Mouse (Mus musculus) left cerebral cortex, postnatal 36 days (tissue): ENCODE results near the gene Palm. TPM values are rescaled to one million over a fixed set of nuclear protein-coding genes. Genes with fewer than 3 reads are reported as not detected.

ENCODE experiments used
- DNase-seq, 2 experiments: peaks; one replicate each; pipeline ENCODE4 v3.0.0; 2021 to 2022; ENCODE audit warnings: low spot score in 2 of 2, mixed read lengths in 1 of 2
- intact Hi-C: fragments of 180-260 bp; cut with DNase I; formaldehyde crosslinking; loops from one replicate; pipeline ENCODE4 v1.15.1; 2025
- total RNA-seq, 2 experiments: library from RNA; stranded (reverse); gene quantifications; 2 replicates each; pipeline ENCODE4 v1.2.3; 2021

Gene Palm
- total RNA-seq, 2 experiments from 2014 or later = 321 to 357 TPM

DNA sequence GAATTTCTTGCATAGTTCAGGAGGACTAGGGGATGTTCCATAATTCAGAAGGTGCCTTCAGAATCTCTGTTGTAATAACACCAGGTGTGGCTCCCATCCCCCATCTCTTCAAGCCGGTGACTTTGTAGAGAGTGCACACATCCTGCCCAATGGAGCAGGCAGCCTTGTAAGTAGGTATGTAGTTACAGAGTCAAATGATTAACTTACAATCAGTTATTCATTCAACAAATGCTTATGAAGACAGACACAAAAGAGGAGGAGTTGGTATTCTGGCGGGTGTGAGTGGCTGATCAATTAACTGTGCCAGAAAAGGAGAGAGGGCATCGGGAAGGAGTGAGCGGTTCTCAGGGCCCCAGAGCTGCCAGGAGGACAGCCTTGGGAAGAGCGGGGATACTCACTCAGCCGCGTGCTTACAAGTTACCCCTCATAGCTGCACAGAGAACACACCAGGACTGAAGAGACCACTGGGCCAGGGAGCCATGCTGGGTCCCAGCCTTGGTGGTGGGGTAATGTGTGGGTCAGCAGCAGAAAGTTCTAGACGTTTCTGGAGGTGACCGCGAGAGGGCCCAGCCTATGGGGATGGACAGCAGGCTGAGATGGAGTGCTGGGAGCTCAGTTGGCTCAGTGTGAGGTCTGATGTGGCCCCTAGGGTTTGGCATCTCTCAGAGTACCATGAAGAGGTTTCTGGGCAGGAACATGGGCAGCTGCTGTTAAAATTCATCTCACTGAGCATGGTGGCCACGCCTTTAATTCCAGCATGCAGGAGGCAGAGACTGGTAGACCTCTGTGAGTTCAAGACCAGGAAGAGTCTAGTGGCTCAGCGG lies 22.5 kb downstream of the Palm start:
- DNase-seq = no peak

DNA sequence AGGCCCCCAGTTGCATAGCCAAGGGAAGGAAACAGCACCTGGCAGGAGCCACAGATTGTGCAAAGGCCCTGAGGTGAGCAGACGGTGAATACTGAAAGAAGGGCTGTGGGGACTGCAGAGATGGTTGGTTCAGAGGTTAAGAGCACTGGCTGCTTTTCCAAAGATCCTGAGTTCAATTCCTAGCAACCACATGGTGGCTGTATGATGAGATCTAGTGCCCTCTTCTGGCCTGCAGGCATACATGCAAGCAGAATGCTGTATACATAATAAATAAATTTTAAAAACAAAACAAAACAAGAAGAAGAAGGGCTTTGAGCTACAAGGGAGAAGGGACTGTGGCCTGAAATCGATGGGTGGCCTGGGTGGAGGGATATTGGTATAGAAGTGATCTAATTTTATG lies 23.7 kb downstream of the Palm start:
- DNase-seq = no peak
- intact Hi-C loops = loop anchor here (5.0 kb wide), 1 partner anchor 35 kb away; no protein-coding TSS in a partner anchor

More for the DNA sequence above, 22.5 kb downstream of the Palm start:
- intact Hi-C loops = loop anchor here (5.0 kb wide), 1 partner anchor 34 kb away; no protein-coding TSS in a partner anchor

DNA sequence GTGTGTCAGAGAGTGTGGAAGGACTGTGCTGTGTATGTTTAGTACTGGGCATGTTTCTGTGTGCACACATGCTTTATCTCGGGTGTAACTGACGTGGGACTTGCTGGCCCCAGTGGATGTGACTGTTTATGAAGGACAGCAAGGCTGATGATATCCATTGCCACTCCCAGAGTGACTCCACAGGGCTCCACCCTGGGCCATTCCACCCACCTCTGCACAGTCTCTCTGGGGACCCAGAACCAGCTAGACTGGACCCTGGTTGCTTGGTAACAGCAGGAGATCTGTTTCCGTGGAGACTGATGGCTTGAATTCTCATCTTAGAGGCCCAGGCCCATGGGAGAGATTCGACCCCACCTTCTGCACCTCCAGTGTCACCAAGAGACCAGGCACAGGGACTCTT lies 24.9 kb downstream of the Palm start:
- DNase-seq = no peak
- intact Hi-C loops = loop anchor here (5.0 kb wide), 1 partner anchor 36 kb away; no protein-coding TSS in a partner anchor

DNA sequence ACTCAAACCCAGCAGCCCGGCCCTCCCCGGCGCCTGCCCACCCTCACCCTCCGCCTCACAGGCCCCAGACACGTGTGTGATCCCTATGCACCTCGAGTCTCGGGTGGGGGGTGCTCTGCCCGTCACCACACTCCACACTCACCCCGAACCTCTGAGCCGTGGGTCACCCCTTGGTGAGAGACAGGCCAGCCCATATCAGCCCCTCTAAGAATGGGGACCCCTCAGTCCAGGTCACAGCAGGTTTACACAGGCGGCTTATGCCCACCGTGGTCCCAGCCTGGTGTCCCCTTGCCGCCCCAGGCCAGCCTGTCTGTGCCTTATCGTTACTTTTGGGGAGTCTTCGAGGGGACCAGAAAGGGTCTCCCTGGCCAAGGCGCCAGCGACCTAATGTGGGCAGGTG lies 26.2 kb downstream of the Palm start:
- no peak for DNase-seq
- intact Hi-C loops = loop anchor here (5.0 kb wide), 1 partner anchor 37 kb away; no protein-coding TSS in a partner anchor

DNA sequence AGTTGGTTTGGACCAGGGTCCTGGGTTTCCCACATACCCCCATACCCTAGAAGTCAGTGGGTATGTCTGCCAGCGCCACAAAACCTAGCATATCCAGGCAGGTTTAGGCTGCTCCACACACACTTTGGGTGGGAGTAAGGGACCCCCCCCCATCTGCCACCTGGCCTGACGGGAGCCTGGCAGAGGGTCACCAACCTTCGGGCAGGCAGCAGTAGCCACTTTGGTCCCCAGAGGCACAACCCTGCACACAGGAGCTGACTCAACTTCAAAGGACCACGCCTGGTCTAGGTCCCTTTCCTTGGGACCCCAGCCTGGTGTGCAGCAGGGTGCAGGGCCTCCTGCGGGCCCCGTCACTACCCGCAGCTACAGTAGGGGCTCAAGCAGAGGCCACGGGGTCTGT lies 26.9 kb downstream of the Palm start:
- intact Hi-C loops = no loop called here
- no peak for DNase-seq

DNA sequence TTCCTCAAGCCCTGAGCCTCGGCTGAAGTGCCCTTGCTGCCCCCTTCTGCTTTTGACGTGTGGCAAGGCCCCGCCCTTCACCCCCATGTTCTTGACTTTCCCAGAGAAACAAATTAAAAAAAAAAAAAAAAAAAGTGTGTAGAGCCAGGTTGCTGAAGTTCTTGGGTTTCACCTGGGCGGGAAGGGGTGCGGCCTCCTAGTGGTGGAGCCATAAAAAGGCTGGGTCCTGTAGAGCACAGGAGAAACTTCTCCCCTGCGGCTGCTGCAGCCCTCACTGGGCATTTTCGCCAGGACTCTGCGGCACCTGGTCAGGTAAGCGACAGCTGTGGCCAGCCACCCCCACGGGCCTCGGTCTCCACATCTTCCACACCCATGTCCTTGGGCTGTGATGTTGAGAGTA lies 27.4 kb downstream of the Palm start, which contains the start of gene Misp:
Gene Misp (plus strand): TSS at position 208 of the 400 bp plus-strand sequence.
- intact Hi-C loops = no loop called here
- no peak for DNase-seq

DNA sequence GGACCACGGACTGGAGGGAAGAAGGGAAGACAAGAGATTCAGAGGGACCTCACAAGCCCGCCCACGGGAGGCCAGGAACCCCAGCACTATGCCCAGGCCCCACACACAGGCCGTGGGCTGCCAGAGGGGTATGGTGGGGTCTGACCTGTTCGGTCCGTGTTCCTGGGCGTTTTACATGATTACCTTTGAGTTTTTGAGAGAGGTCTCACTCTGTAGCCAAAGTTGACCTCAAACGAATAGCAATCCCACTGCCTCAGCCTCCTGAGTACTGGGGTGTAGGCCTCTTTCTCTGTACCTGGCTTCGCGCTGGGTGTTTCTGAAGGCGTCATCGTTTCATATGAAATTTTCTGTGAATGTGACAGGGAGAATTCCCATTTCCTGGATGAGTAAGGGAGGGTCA lies 28.4 kb downstream of the Palm start:
- no peak for DNase-seq
- intact Hi-C loops = no loop called here

DNA sequence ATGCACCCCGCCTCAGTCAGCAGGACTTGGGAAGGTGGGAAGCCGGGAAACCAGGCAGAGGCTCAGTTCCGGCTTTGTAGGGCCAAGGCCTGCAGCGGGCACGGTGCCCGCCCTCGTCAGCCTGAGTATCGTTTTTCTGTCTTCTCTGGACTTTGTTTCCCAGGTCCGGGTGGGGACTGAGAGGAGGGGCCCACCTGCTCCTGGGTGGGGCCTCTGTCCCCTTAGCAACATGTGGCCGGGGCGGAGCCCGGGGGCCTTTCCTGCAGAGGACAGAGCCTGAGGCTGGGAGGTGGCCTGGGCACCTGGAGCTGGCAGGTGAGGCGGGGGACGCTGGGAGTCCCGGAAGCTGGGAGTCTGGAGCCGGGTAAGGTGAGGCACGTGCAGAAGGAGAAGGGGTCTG lies 29.0 kb downstream of the Palm start:
- intact Hi-C loops = no loop called here
- DNase-seq = no peak

DNA sequence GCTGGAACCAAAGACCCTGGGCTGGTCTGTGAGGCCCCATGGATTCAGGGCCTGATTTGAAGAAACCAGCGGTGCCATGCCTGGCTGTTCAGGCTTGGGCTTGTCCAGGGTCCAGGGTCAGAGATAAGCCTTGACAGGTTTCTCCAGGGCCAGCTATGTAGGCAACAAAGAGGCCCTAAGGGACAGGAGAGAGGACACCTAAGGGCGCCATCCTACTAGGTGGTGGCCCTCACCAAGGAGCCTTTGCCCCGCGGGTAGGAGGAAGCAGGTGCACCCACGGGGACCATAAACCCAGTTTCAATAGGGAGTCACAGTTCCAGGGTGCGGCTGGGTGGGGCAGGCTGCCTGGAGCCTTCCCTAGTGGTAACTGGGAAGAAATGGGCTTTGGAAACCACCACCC lies 29.6 kb downstream of the Palm start:
- intact Hi-C loops = no loop called here
- no peak for DNase-seq

DNA sequence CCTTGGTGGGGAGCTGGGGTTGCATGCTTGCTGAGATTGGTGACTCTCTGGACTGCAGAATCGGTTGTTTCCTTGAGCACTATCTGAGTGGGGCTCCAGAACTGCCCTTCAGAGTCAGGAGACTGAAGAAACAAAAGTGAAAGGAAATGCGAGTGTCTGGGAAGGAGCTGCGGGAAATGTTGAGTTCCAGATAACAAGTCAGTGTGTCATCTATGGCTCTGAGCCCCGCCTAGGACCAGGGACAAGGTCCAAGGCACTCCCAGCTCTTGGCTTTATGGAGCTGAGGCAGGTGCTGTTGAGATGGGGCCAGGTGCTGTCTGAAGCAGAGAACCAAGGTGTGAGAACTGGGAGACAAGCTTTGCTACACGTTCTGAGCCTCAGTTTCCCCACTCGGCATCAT lies 31.0 kb downstream of the Palm start:
- DNase-seq = no peak
- intact Hi-C loops = no loop called here

DNA sequence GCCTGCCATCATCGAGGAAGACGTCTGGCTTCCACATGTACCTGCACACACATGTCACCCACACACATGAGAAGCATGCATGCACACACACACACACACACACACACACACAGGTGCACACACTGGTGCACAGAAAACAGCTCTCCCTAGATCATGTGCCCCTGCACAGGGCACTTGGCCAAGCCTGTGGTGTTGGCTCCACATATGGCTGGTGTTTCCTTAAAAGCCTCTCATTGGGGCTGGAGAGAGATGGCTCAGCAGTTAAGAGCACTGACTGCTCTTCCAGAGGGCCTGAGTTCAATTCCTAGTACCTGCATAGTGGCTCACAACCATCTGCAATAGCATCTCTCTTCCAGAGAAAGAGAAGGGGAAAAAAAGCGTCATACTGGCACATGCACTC lies 38.2 kb downstream of the Palm start:
- no peak for DNase-seq
- intact Hi-C loops = loop anchor here (5.0 kb wide), 2 partner anchors 51 to 126 kb away; no protein-coding TSS in a partner anchor

DNA sequence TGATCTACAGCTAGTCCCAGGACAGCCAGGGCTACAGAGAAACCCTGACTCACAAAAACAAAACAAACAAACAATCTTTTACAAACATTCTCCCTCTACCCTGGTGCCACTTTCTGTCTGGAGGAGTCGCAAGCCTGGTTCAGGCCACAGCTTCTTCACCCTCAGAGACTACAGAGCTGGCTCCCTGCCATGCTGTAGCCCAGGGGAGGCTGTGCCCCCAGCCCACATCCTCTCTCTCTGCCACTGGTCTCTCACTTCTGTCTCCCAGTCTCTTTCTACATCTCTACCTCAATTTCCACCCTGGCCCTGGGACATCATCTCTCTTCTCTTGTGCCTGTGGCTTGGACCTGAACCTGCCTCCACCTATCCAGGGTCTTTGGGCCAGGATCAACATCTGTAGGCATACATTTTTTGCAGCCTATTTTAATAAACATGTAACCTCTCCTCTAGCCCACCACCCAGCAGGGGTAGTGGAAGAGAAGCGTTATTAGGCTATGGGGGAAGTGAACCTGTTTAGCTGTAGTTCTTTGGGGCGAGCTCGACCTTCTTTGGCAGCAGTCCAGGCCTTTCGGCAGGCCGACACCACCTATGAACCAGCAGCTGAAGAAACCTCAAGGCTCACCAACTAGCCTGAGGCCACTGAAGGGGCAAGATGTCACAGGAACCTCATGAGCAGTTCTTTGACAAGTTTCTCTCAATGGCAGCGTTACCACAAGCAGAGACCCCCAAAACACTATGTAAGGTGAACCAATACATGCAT lies 38.8 kb downstream of the Palm start:
- intact Hi-C loops = loop anchor here (5.0 kb wide), 2 partner anchors 50 to 125 kb away; no protein-coding TSS in a partner anchor
- no peak for DNase-seq

DNA sequence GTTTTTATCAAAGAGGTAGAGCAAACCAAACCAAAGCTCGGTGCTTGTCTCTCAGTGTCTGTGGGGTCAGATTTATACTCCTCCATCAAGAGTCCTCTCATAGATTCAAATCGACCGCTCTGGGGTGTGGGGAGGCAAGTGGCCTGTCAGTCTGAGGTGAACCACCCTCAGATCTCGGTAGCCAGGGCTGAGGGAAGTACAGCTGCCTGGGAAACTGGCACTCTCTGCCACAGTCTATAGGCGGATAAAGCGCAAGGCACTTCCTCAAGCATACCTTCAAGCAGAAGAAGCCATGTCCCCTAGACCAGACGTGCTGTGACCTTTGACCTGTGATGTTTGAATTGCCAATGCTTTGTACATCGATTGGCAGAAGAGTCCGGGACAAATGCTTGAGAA lies 39.4 kb downstream of the Palm start:
- DNase-seq = no peak
- intact Hi-C loops = loop anchor here (5.0 kb wide), 2 partner anchors 50 to 125 kb away; no protein-coding TSS in a partner anchor

DNA sequence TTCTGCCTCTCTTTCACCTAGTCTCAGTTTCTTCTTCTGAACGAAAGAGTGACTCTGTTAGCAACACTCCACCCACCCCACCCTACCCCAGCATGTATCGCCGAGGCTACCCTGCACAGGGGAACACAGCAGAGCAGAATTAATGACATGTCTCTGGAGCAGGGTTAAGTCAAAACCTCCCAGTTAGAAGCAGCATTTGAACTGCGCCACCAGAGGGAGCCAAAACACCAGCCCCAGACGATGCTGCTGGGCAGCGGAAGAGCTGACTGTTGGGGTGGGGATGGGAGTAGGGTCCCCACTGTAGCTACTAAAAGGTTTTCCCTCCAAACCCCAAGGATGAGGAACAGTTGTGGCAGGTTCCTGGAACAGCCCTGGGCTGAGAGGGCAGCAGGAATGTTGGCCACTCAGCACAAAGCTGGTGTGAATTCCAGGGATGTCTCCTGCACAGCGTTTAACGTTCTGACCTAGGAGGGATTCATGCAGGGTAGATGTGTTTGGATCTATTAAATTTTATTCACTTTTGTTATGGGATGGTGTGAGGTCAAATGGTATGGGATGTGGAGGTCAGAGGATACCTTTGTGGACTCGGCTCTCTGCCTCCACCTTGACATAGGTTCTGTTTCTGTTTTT lies 41.5 kb downstream of the Palm start:
- intact Hi-C loops = loop anchor here (1.0 to 5.0 kb wide), 3 partner anchors 47 to 122 kb away; no protein-coding TSS in a partner anchor

DNA sequence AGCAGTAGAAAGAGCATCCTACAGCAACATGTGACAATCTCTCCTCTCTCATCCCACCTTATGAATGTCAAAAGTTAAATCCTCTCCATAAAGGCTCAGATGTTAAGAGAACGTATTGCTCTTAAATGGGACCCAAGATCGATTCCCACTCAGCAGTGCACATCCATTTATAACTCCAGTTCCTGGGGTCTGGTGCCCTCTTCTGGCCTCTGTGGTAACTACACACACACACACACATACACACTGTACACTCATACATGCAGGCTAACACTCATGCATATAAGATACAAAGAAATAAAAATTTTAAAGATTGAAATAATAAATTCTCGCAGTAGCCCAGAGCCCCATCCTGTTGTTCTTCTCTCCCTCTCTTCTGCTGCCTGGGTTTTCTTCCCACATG lies 43.5 kb downstream of the Palm start:
- DNase-seq = no peak
- intact Hi-C loops = no loop called here

More for the DNA sequence above, 41.5 kb downstream of the Palm start:
- peak; percentile 67 to 68 for DNase-seq

DNA sequence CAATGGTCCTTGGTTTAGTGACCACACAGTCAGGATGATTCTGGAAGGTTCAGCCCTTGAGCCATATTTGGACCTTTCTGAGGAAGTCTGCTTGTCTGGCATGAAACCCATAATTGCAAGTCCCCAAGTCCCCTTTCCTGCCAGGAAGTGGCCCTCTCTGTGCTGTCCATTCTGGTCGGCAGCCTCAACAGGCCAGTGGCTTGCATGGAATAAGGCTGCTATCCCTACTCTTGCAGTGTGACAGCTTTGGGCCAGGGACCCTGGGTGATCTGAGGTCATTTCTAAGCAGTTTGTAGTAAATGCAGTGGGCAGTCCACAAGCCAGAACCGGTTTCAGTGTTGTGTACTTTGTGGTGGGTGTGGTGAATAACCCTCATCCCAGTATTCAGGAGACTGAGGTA lies 44.8 kb downstream of the Palm start:
- DNase-seq = no peak
- intact Hi-C loops = no loop called here

DNA sequence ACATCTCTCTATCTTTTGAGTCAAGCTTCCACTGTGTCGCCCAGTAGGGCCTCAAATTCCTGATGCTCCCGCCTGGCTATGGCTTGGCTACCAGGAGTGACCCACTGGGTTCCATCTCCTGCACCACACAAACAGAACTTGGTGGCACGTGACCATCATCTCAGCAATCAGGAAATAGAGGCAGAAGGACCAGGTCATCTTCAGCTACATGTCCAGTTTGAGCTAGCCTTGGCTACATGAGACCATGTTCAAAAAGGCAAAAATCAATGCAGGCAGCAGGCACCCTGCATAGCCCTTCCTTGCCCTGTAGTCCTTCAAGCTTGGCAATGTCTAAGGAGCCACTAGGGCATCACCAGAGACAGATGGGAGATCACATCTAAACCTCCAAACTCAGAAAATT lies 46.7 kb downstream of the Palm start:
- intact Hi-C loops = no loop called here

DNA sequence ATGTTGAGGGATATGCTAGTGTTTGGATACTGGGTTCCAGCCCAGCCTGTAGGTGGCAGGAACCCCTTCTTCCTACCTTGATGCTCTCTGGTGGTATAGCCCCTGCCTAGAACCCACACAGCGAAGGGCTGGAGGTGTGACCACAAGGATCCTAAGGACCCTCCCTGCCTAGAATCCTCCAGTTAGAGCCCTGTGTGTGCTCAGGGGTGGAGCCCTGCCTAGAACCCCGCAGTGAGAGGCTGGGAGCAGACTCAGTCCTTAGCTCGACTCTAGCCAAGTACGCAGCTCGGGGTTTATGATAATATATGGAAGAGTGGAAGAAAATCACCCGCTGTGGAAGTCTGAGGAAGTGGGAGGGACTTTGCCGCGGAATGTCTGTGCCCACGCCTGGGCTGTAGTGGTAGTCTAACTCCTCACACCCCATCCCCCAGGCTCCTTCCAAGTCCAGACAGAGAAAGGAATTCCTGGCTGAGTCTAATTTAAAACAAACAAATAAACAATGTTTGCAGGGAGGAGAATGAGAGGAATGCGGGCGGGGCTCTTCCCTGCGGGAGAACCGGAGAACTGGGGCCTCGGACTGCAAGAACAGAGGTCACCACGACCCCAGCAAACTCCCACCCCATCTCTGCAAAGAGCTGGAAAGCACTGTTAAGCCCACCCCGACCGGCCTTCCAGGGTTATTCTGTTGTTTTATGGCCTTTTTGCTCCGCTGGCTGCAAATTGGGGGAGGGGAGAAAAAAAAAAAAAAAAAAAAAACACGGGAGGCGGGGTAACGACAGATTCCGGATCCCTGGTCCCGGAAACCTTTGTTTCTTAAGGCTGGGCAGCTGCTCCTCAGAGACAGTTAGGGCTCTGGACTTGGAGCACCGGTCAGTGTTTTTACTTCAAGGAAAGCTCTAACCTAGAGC lies 47.5 kb downstream of the Palm start:
- peak; percentile 74 to 76 for DNase-seq
- intact Hi-C loops = no loop called here

More for the DNA sequence above, 46.7 kb downstream of the Palm start:
- no peak for DNase-seq

DNA sequence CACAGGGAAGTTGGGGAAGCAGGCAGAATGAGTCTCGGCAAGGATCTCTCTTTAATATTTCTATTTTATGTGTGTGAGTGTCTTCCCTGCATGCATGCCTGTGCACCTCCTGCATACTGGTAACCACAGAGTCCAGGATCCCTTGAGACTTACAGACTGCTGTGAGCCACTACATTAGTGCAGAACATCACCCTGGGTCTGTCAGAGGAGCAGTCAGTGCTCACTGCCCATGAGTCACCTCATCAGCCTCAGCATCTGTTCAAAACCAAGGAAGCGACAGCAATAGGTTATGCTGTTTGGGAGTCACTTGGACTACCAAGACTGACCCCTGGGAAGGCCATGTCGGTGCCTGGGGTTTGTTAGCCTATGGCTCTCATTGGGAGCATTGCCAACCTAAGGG lies 49.0 kb downstream of the Palm start:
- DNase-seq = no peak

More for the DNA sequence above, 49.0 kb downstream of the Palm start:
- intact Hi-C loops = no loop called here
